Mouse (Mus musculus) neural tube, embryonic 10.5 days (tissue): ENCODE results near the gene Ano8.
"Not testable (repeated sequence)": the region's sequence is repeated elsewhere in the genome, so short reads cannot be mapped to it uniquely, and the experiment has no call there.

Experiments used
- DNase-seq: peaks from one replicate; pipeline ENCODE4 v3.0.0-alpha.2; 2017; ENCODE audit warnings: low spot score; ENCODE audit errors: extremely low spot score

Gene Ano8

GRCm38 (mm10) chr8:71485142-71486135, at the start of gene Ano8:
Gene Ano8, minus strand, starts transcription at chr8:71485963.
- DNase-seq = peak; percentile 88

GRCm38 (mm10) chr8:71534263-71534810, 48.6 kb upstream of the Ano8 start:
- no peak for DNase-seq

GRCm38 (mm10) chr8:71530735-71531467, 45.1 kb upstream of the Ano8 start:
- not testable (repeated sequence) for DNase-seq

- DNase-seq = no peak
Measured at GRCm38 (mm10) chr8:71528362-71529073, 42.8 kb upstream of the Ano8 start.

GRCm38 (mm10) chr8:71527162-71527870, 41.6 kb upstream of the Ano8 start:
- DNase-seq = no peak

GRCm38 (mm10) chr8:71526272-71526671, 40.5 kb upstream of the Ano8 start:
- no peak for DNase-seq

- DNase-seq = no peak
Measured at GRCm38 (mm10) chr8:71525226-71526050, 39.7 kb upstream of the Ano8 start, which contains the start of gene Ccdc194. Gene Ccdc194, minus strand, starts transcription at chr8:71525711.

- peak; percentile 95 for DNase-seq
Measured at GRCm38 (mm10) chr8:71521634-71522033, 35.9 kb upstream of the Ano8 start.

- DNase-seq = peak; percentile 54
Measured at GRCm38 (mm10) chr8:71519037-71519825, 33.5 kb upstream of the Ano8 start.

GRCm38 (mm10) chr8:71516786-71517185, 31.0 kb upstream of the Ano8 start:
- no peak for DNase-seq

- no peak for DNase-seq
Measured at GRCm38 (mm10) chr8:71515043-71515442, 29.3 kb upstream of the Ano8 start.

GRCm38 (mm10) chr8:71513018-71513754, 27.4 kb upstream of the Ano8 start:
- no peak for DNase-seq

GRCm38 (mm10) chr8:71511644-71512043, 25.9 kb upstream of the Ano8 start, which contains the start of gene Plvap:
Gene Plvap, minus strand, starts transcription at chr8:71511752.
- no peak for DNase-seq

GRCm38 (mm10) chr8:71509316-71509715, 23.6 kb upstream of the Ano8 start:
- no peak for DNase-seq

- DNase-seq = peak; percentile 75
Measured at GRCm38 (mm10) chr8:71507589-71508104, 21.9 kb upstream of the Ano8 start.

GRCm38 (mm10) chr8:71505979-71506378, 20.2 kb upstream of the Ano8 start:
- no peak for DNase-seq

- DNase-seq = no peak
Measured at GRCm38 (mm10) chr8:71505326-71505725, 19.6 kb upstream of the Ano8 start.

GRCm38 (mm10) chr8:71504349-71504748, 18.6 kb upstream of the Ano8 start:
- no peak for DNase-seq
